Comparison of ENCODE assay signal across 7 mouse cellular contexts in the genomic region with DNA sequence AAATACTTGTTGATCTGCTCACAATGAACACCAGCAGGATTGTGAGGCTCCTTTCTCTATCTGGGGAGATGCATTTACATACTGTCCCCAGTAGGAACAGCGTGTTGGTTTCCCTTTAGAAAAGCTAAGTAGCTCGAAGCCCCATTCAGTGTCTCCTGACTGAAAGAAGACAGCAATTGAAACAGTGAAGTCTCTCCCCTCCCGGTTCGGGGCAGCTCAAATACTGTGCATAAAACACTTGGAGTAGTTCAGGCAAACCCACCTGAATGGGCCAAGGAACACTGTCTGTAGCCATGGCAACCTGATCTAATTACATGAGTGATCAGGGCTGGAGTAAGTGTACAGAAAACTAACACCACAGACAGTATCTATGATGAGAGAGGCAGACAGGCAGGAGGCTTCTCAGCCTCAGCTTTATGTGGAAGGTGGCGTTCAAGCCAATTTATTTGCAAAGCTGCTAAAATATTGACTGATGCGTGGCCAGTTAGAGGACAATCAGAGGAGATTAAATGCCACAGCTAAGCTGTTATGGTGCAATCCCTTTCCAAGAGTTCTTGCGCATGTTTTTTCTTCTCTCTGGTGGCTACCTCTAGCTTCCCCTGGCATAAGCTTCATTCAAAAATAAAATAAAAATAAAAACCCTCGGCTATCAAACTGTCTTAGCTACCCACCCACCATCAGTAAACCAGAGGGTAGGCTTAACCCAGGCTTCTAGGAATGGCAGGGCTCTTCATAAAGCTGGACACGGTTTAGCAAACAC. TPM values are rescaled to one million over a fixed set of nuclear protein-coding genes. Genes with fewer than 3 reads are reported as not detected.
DNase-seq lines count a peak whose midpoint lies in the region; ATAC-seq and TF ChIP-seq lines count a peak whose summit lies in the region.

No protein-coding gene starts in this region.

- H3K27me3 ChIP-seq in embryonic facial prominence, embryonic 14.5 days (replicated peaks; ENCODE audit: control insufficient read depth, insufficient read depth, low read length): no peaks in the 10 kb centered on the region
- H3K27me3 ChIP-seq in intestine, embryonic 16.5 days (replicated peaks; ENCODE audit: control insufficient read depth, insufficient read depth, low read length): no peaks in the 10 kb centered on the region
- H3K27me3 ChIP-seq in neural tube, embryonic 13.5 days: 0 out of 2 replicates have a peak, but pooled peaks cover 5% of the 10 kb centered on the region

- no peaks in the 10 kb centered on the region for H3K36me3 ChIP-seq in embryonic facial prominence, embryonic 14.5 days (ENCODE audit: control insufficient read depth, insufficient read depth, low read length)
- H3K36me3 ChIP-seq in intestine, embryonic 16.5 days (ENCODE audit: control insufficient read depth, insufficient read depth, low read length): no peaks in the 10 kb centered on the region
- no peaks in the 10 kb centered on the region for H3K36me3 ChIP-seq in neural tube, embryonic 13.5 days

- peaks cover 31% of the 10 kb centered on the region for H3K4me1 ChIP-seq in embryonic facial prominence, embryonic 14.5 days (ENCODE audit: control insufficient read depth, insufficient read depth, low read length)
- peaks cover 37% of the 10 kb centered on the region for H3K4me1 ChIP-seq in intestine, embryonic 16.5 days (ENCODE audit: control insufficient read depth, insufficient read depth, low read length)
- H3K4me1 ChIP-seq in neural tube, embryonic 13.5 days (replicated peaks): peaks cover 50% of the 10 kb centered on the region

- WGBS in embryonic facial prominence, embryonic 14.5 days: 31% methylated on average over 9 of the region's 9 CpGs
- 47% methylated on average over 9 of the region's 9 CpGs for WGBS in intestine, embryonic 16.5 days
- 8% methylated on average over 9 of the region's 9 CpGs for WGBS in neural tube, embryonic 13.5 days

- no peak overlapping the region for H3K9ac ChIP-seq in embryonic facial prominence, embryonic 14.5 days (ENCODE audit: low read depth, low read length)
- H3K9ac ChIP-seq in intestine, embryonic 16.5 days (ENCODE audit: low read depth, low read length): 0 out of 2 replicates have a peak overlapping the region, but pooled peaks have one; percentile 3
- H3K9ac ChIP-seq in neural tube, embryonic 13.5 days: peak overlapping the region; percentile 98

- H3K9me3 ChIP-seq in embryonic facial prominence, embryonic 14.5 days (ENCODE audit: control insufficient read depth, low read length): no peaks in the 10 kb centered on the region
- no peaks in the 10 kb centered on the region for H3K9me3 ChIP-seq in intestine, embryonic 16.5 days (ENCODE audit: control insufficient read depth, low read length)
- H3K9me3 ChIP-seq in neural tube, embryonic 13.5 days: no peaks in the 10 kb centered on the region

- peak overlapping the region; percentile 99 for H3K27ac ChIP-seq in left cerebral cortex, adult 2 months
- no peak overlapping the region for H3K27ac ChIP-seq in embryonic facial prominence, embryonic 14.5 days (replicated peaks; ENCODE audit: low read depth, low read length)
- no peak overlapping the region for H3K27ac ChIP-seq in intestine, embryonic 16.5 days (ENCODE audit: low read length)
- H3K27ac ChIP-seq in neural tube, embryonic 13.5 days (replicated peaks): peak overlapping the region; percentile 98

- ATAC-seq in embryonic facial prominence, embryonic 14.5 days (ENCODE audit: low read depth): no peak
- no peak for ATAC-seq in intestine, embryonic 16.5 days
- ATAC-seq in neural tube, embryonic 13.5 days (ENCODE audit: low read depth): no peak

- intact Hi-C loops in left cerebral cortex, adult 2 months (cut with DNase I): loop anchor here (5.0 kb wide), 3 partner anchors 90 to 425 kb away; no protein-coding TSS in a partner anchor
- intact Hi-C loops in left cerebral cortex, postnatal 10 days (cut with DNase I): loop anchor here (5.0 kb wide), 1 partner anchor 425 kb away; no protein-coding TSS in a partner anchor

- DNase-seq in left cerebral cortex, adult 2 months (ENCODE audit: extremely low spot score in 1 of 2, low spot score in 2 of 2): no peak
- no peak for DNase-seq in left cerebral cortex, postnatal 10 days (ENCODE audit: extremely low spot score in 1 of 2, low spot score in 2 of 2)
- peak; percentile 44 for DNase-seq in adipocyte (ENCODE audit: low spot score)
- peak; percentile 41 for DNase-seq in embryonic facial prominence, embryonic 14.5 days (ENCODE audit: low spot score)
- DNase-seq in layer of hippocampus, postnatal 10 days (ENCODE audit: low spot score in 2 of 2): no peak

- peak overlapping the region; percentile 67 for H3K4me3 ChIP-seq in left cerebral cortex, adult 2 months
- H3K4me3 ChIP-seq in embryonic facial prominence, embryonic 14.5 days (ENCODE audit: low read depth, low read length): peak overlapping the region; percentile 90
- H3K4me3 ChIP-seq in intestine, embryonic 16.5 days (ENCODE audit: low read length): 0 out of 2 replicates have a peak overlapping the region, but pooled peaks have one; percentile 94
- peak overlapping the region; percentile 89 for H3K4me3 ChIP-seq in neural tube, embryonic 13.5 days

- peak; percentile 37 for TF ChIP-seq CTCF in left cerebral cortex, adult 2 months (IDR thresholded peaks at IDR 0.05)

- H3K4me2 ChIP-seq in embryonic facial prominence, embryonic 14.5 days (ENCODE audit: low read depth, low read length): peak overlapping the region; percentile 94
- peak overlapping the region; percentile 73; the same call in 1 of the 2 replicates for H3K4me2 ChIP-seq in intestine, embryonic 16.5 days (ENCODE audit: low read depth, low read length)
- H3K4me2 ChIP-seq in neural tube, embryonic 13.5 days: peak overlapping the region; percentile 85

RNA-seq across cellular contexts. Expression of gene Atxn1, which starts 2.8 kb away (rescaled TPM):
- 100 to 1,000 TPM; 152 to 197 TPM for total RNA-seq in left cerebral cortex, adult 2 months (2021)
- 100 to 1,000 TPM; 149 to 152 TPM for total RNA-seq in left cerebral cortex, postnatal 10 days (2021)
- polyA plus RNA-seq in embryonic facial prominence, embryonic 14.5 days (2014; fragmentation: Nextera tagmentation; extraction: Ambion mirVana): 3.6 and 3.8 TPM in 2 replicates
- polyA plus RNA-seq in intestine, embryonic 16.5 days (2015; fragmentation: Nextera tagmentation; extraction: Ambion mirVana): 5.0 and 5.3 TPM in 2 replicates
- 6.9 and 8.2 TPM in 2 replicates for polyA plus RNA-seq in neural tube, embryonic 13.5 days (2015; fragmentation: Nextera tagmentation; extraction: Ambion mirVana)
- 10 to 100 TPM; 90.8 to 94.3 TPM for total RNA-seq in layer of hippocampus, postnatal 10 days (2021)

Comparison
In these comparisons a context has a peak if more than half of its experiments do, and no peak if none do; other contexts are left out.
1. DNase-seq: peak in adipocyte (single experiment) and embryonic facial prominence, embryonic 14.5 days (single experiment); none in left cerebral cortex, adult 2 months (0 of 2), left cerebral cortex, postnatal 10 days (0 of 2) and layer of hippocampus, postnatal 10 days (0 of 2).
2. H3K27ac ChIP-seq: peak in left cerebral cortex, adult 2 months (single experiment) and neural tube, embryonic 13.5 days (single experiment); none in embryonic facial prominence, embryonic 14.5 days (single experiment) and intestine, embryonic 16.5 days (single experiment).
3. Peak in every context shown above with its lines, with median percentiles within 50 percentile points of each other: H3K4me3 ChIP-seq and H3K4me2 ChIP-seq.